Mouse (Mus musculus): ENCODE measurements at regions not wholly inside any gene's neighbourhood (a gene's known extent, or its start where the extent isn't known, plus 50 kb on each side); places are given as distances from the start of the nearest gene placed in this dataset.

DNA sequence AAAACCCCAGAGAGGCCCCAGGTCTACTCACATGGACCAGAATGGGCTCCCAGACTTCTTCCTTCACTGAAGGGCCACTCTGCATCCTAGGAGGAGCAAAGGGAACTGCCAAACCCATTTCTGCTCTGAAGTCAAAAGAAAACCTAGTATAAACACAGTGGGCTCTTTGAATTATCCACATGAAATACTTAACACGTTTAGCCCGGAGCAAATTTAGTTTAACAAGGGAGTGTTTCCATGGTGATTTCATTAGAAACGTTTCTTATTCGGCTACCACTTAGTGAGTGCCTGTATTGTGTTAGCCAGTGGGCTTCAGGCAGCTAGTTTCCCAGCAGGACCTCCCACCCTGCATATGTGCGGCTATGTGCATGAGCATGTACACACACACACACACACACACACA, 69.4 kb downstream of the Thnsl2 start:
- no peak overlapping the region for H3K4me2 ChIP-seq (ENCODE audit: low read depth, low read length, severe bottlenecking)
- H3K36me3 ChIP-seq (ENCODE audit: control insufficient read depth, insufficient read depth, low read length): no peaks in the 10 kb centered on the region
- no peak overlapping the region for H3K4me3 ChIP-seq (ENCODE audit: low read depth, low read length)
- no peaks in the 10 kb centered on the region for H3K27me3 ChIP-seq (ENCODE audit: control insufficient read depth, insufficient read depth, low read length)
- no peak overlapping the region for H3K27ac ChIP-seq (ENCODE audit: low read depth, low read length)
- WGBS: 12% methylated on average over 5 of the region's 5 CpGs
- DNase-seq (ENCODE audit: low spot score): peak; percentile 58
- H3K9me3 ChIP-seq (ENCODE audit: control insufficient read depth, low read length): no peaks in the 10 kb centered on the region
- peak; percentile 86 for ATAC-seq (replicated peaks; ENCODE audit: low FRiP score)
- H3K4me1 ChIP-seq (replicated peaks; ENCODE audit: control insufficient read depth, insufficient read depth, low read length): peaks cover 4% of the 10 kb centered on the region; the same call in 1 of the 2 replicates
- no peak overlapping the region; the same call in 1 of the 2 replicates for H3K9ac ChIP-seq (ENCODE audit: low read length)
